Mouse (Mus musculus) gastrocnemius, postnatal 14 days (tissue): ENCODE data around the gene Gnb2. TPM values are rescaled to one million over a fixed set of nuclear protein-coding genes. Genes with fewer than 3 reads are reported as not detected.

Source experiments
- DNase-seq: peaks from one replicate; pipeline ENCODE4 v3.0.0; 2021; ENCODE audit warnings: mixed read lengths
- intact Hi-C: fragments of 180-260 bp; cut with DNase I; formaldehyde crosslinking; loops from one replicate; pipeline ENCODE4 v1.15.1; 2025; ENCODE audit warnings: low total_unique reads
- total RNA-seq, 2 experiments: library from RNA; stranded (reverse); gene quantifications; 2 replicates each; pipeline ENCODE4 v1.2.3; 2021

The Gnb2 gene
- total RNA-seq, 2 experiments from 2014 or later: 194 to 231 TPM

- intact Hi-C loops: loop anchor here (10.0 kb wide), 1 partner anchor 110 kb away; no protein-coding TSS in a partner anchor
- no peak for DNase-seq
Measured at GRCm38 (mm10) chr5:137524671-137525070, 8.6 kb downstream of the Gnb2 start.

GRCm38 (mm10) chr5:137524251-137524515 is 9.1 kb downstream of the Gnb2 start:
- intact Hi-C loops: loop anchor here (10.0 kb wide), 1 partner anchor 111 kb away; no protein-coding TSS in a partner anchor
- no peak for DNase-seq

GRCm38 (mm10) chr5:137523396-137524250 is 9.7 kb downstream of the Gnb2 start:
- DNase-seq: no peak
- intact Hi-C loops: loop anchor here (10.0 kb wide), 1 partner anchor 111 kb away; no protein-coding TSS in a partner anchor

- intact Hi-C loops: loop anchor here (10.0 kb wide), 1 partner anchor 112 kb away; no protein-coding TSS in a partner anchor
- DNase-seq: no peak
Measured at GRCm38 (mm10) chr5:137522711-137523110, 10.6 kb downstream of the Gnb2 start.

GRCm38 (mm10) chr5:137521861-137522260 is 11.4 kb downstream of the Gnb2 start:
- intact Hi-C loops: loop anchor here (10.0 kb wide), 1 partner anchor 113 kb away; no protein-coding TSS in a partner anchor
- DNase-seq: no peak

GRCm38 (mm10) chr5:137519691-137520550 is 13.4 kb downstream of the Gnb2 start:
- DNase-seq: no peak
- intact Hi-C loops: loop anchor here (10.0 kb wide), 2 partner anchors 65 to 115 kb away; no protein-coding TSS in a partner anchor

- intact Hi-C loops: loop anchor here (10.0 kb wide), 1 partner anchor 66 kb away; no protein-coding TSS in a partner anchor
- DNase-seq: no peak
Measured at GRCm38 (mm10) chr5:137518436-137518835, 14.9 kb downstream of the Gnb2 start, which contains the start of gene Gigyf1. Gene Gigyf1, plus strand, starts transcription at chr5:137518548.

GRCm38 (mm10) chr5:137514811-137515210 is 18.5 kb downstream of the Gnb2 start:
- DNase-seq: no peak
- intact Hi-C loops: loop anchor here (10.0 kb wide), 1 partner anchor 70 kb away; no protein-coding TSS in a partner anchor

GRCm38 (mm10) chr5:137513951-137514721 is 19.2 kb downstream of the Gnb2 start:
- intact Hi-C loops: loop anchor here (10.0 kb wide), 1 partner anchor 71 kb away; no protein-coding TSS in a partner anchor
- DNase-seq: no peak

- intact Hi-C loops: loop anchor here (10.0 kb wide), 1 partner anchor 72 kb away; no protein-coding TSS in a partner anchor
- DNase-seq: no peak
Measured at GRCm38 (mm10) chr5:137512847-137513794, 20.2 kb downstream of the Gnb2 start.

GRCm38 (mm10) chr5:137511706-137512105 is 21.6 kb downstream of the Gnb2 start:
- intact Hi-C loops: loop anchor here (10.0 kb wide), 1 partner anchor 73 kb away; no protein-coding TSS in a partner anchor
- no peak for DNase-seq

- intact Hi-C loops: loop anchor here (10.0 kb wide), 1 partner anchor 74 kb away; no protein-coding TSS in a partner anchor
- no peak for DNase-seq
Measured at GRCm38 (mm10) chr5:137510573-137511390, 22.5 kb downstream of the Gnb2 start.

GRCm38 (mm10) chr5:137510014-137510501 is 23.3 kb downstream of the Gnb2 start:
- DNase-seq: peak; percentile 83
- intact Hi-C loops: loop anchor here (10.0 kb wide), 1 partner anchor 75 kb away; no protein-coding TSS in a partner anchor

- peak; percentile 3 for DNase-seq
- intact Hi-C loops: no loop called here
Measured at GRCm38 (mm10) chr5:137504041-137504440, 29.3 kb downstream of the Gnb2 start.

GRCm38 (mm10) chr5:137502667-137503110 is 30.6 kb downstream of the Gnb2 start:
- intact Hi-C loops: no loop called here
- peak; percentile 87 for DNase-seq
